Mouse (Mus musculus) central nervous system, embryonic 11.5 days (tissue): ENCODE results near the gene Klk1b24. TPM values are rescaled to one million over a fixed set of nuclear protein-coding genes. Genes with fewer than 3 reads are reported as not detected.

ENCODE experiments used
- polyA plus RNA-seq: library from polyadenylated mRNA; depleted of rRNA; stranded (reverse); fragments of >200 nt; gene quantifications from 2 replicates; pipeline ENCODE4 v1.2.3, GENCODE M21; 2012; rRNA removed

Gene Klk1b24
- 0.07 and 0.10 TPM in 2 replicates for polyA plus RNA-seq

GRCm38 (mm10) chr7:44187936-44188335, at the start of gene Klk1b24:
Gene Klk1b24, plus strand, starts transcription at chr7:44188236.

GRCm38 (mm10) chr7:44197891-44198290, 9.9 kb downstream of the Klk1b24 start, which contains the start of gene Klk1b3:
Gene Klk1b3, plus strand, starts transcription at chr7:44198191.

GRCm38 (mm10) chr7:44207135-44207534, 19.1 kb downstream of the Klk1b24 start, which contains the start of gene Klk1b4:
Gene Klk1b4, plus strand, starts transcription at chr7:44207435.

GRCm38 (mm10) chr7:44215645-44216044, 27.6 kb downstream of the Klk1b24 start, which contains the start of gene Klk1b5:
Gene Klk1b5, plus strand, starts transcription at chr7:44215945.

GRCm38 (mm10) chr7:44225076-44225475, 37.0 kb downstream of the Klk1b24 start, which contains the start of gene Klk1:
Gene Klk1, plus strand, starts transcription at chr7:44225360.

GRCm38 (mm10) chr7:44235909-44236308, 47.9 kb downstream of the Klk1b24 start, which contains the start of gene Gm36864:
Gene Gm36864, plus strand, starts transcription at chr7:44236177.

Other genes with a start within 250 kb of the Klk1b24 start
- gene Klk1b8, start 237.6 kb upstream of the Klk1b24 start, polyA plus RNA-seq = not detected in 2 replicates
- gene Klk1b1, start 221.5 kb upstream of the Klk1b24 start, polyA plus RNA-seq = not detected in 2 replicates
- gene Klk1b9, start 212.2 kb upstream of the Klk1b24 start, polyA plus RNA-seq = not detected in 2 replicates
- not detected in 2 replicates for gene Klk1b11, start 192.4 kb upstream of the Klk1b24 start, polyA plus RNA-seq
- not detected in 2 replicates for gene Klk1b26, start 176.1 kb upstream of the Klk1b24 start, polyA plus RNA-seq
- not detected in 2 replicates for gene Klk1b27, start 135.9 kb upstream of the Klk1b24 start, polyA plus RNA-seq
- not detected in 2 replicates for gene Klk1b21, start 85.9 kb upstream of the Klk1b24 start, polyA plus RNA-seq
- not detected in 2 replicates for gene Klk1b22, start 75.6 kb upstream of the Klk1b24 start, polyA plus RNA-seq
- gene Klk1b16, start 51.5 kb upstream of the Klk1b24 start, polyA plus RNA-seq = not detected in 2 replicates
- gene Klk1b3, start 10.0 kb downstream of the Klk1b24 start, polyA plus RNA-seq = not detected in 2 replicates
- not detected in 2 replicates for gene Klk1b4, start 19.2 kb downstream of the Klk1b24 start, polyA plus RNA-seq
- gene Klk1b5, start 27.7 kb downstream of the Klk1b24 start, polyA plus RNA-seq = not detected in 2 replicates
- 0.17 TPM in 1 of 2 replicates, not detected in the other for gene Klk1, start 37.1 kb downstream of the Klk1b24 start, polyA plus RNA-seq
- gene Gm36864, start 47.9 kb downstream of the Klk1b24 start, polyA plus RNA-seq = not detected in 2 replicates
- 0.86 and 1.6 TPM in 2 replicates for gene 1700028J19Rik, start 58.5 kb downstream of the Klk1b24 start, polyA plus RNA-seq
- 151 and 244 TPM in 2 replicates for gene 2410002F23Rik, start 58.5 kb downstream of the Klk1b24 start, polyA plus RNA-seq
- not detected in 2 replicates for gene Acp4, start 69.1 kb downstream of the Klk1b24 start, polyA plus RNA-seq
- gene Gm15517, start 73.2 kb downstream of the Klk1b24 start, polyA plus RNA-seq = 0.78 TPM in 1 of 2 replicates, not detected in the other
- gene Clec11a, start 118.7 kb downstream of the Klk1b24 start, polyA plus RNA-seq = 1.2 and 1.5 TPM in 2 replicates
- gene Shank1, start 122.0 kb downstream of the Klk1b24 start, polyA plus RNA-seq = 7.0 and 8.0 TPM in 2 replicates
- gene Syt3, start 195.9 kb downstream of the Klk1b24 start, polyA plus RNA-seq = 1.9 and 2.4 TPM in 2 replicates
- 2.5 and 6.3 TPM in 2 replicates for gene 1700008O03Rik, start 197.6 kb downstream of the Klk1b24 start, polyA plus RNA-seq
- 62.6 and 90.8 TPM in 2 replicates for gene Lrrc4b, start 240.8 kb downstream of the Klk1b24 start, polyA plus RNA-seq